Mouse (Mus musculus): ENCODE measurements around the gene Espnl. TPM values are rescaled to one million over a fixed set of nuclear protein-coding genes. Genes with fewer than 3 reads are reported as not detected.

The Espnl gene
- polyA plus RNA-seq, 1 experiment from 2014 or later: 0.03 TPM

GRCm38 (mm10) chr1:91304621-91305020 is 17.3 kb upstream of the Espnl start:
- no peaks in the 10 kb centered on the region for H3K4me1 ChIP-seq (replicated peaks; ENCODE audit: control insufficient read depth, insufficient read depth, low read length)
- no peak overlapping the region for H3K4me2 ChIP-seq (replicated peaks; ENCODE audit: low read depth, low read length)
- H3K27ac ChIP-seq (ENCODE audit: low read depth, low read length): no peak overlapping the region
- H3K27me3 ChIP-seq (ENCODE audit: control insufficient read depth, insufficient read depth, low read length): no peaks in the 10 kb centered on the region
- no peak for DNase-seq (ENCODE audit: low spot score)
- H3K9me3 ChIP-seq (ENCODE audit: control insufficient read depth, low read length): no peaks in the 10 kb centered on the region
- H3K36me3 ChIP-seq (ENCODE audit: control insufficient read depth, insufficient read depth, low read length): no peaks in the 10 kb centered on the region
- WGBS: 89% methylated on average over 4 of the region's 4 CpGs
- H3K9ac ChIP-seq (ENCODE audit: low read depth, low read length): no peak overlapping the region
- no peak for ATAC-seq (ENCODE audit: low FRiP score)
- no peak overlapping the region for H3K4me3 ChIP-seq (ENCODE audit: low read depth, low read length)

- Histone ChIP-seq H3K4me2 (replicated peaks; ENCODE audit: low read depth, low read length) (no peak overlapping the region), H3K27me3 (ENCODE audit: control insufficient read depth, insufficient read depth, low read length) (no peaks in the 10 kb centered on the region), H3K36me3 (ENCODE audit: control insufficient read depth, insufficient read depth, low read length) (no peaks in the 10 kb centered on the region), H3K4me1 (replicated peaks; ENCODE audit: control insufficient read depth, insufficient read depth, low read length) (no peaks in the 10 kb centered on the region), H3K9me3 (ENCODE audit: control insufficient read depth, low read length) (no peaks in the 10 kb centered on the region), H3K4me3 (ENCODE audit: low read depth, low read length) (no peak overlapping the region), H3K27ac (ENCODE audit: low read depth, low read length) (no peak overlapping the region), H3K9ac (ENCODE audit: low read depth, low read length) (no peak overlapping the region)
- WGBS: 91% methylated on average over 13 of the region's 13 CpGs
- no peak for ATAC-seq (ENCODE audit: low FRiP score)
- DNase-seq (ENCODE audit: low spot score): no peak
Observed at GRCm38 (mm10) chr1:91309366-91310085, 12.3 kb upstream of the Espnl start.

GRCm38 (mm10) chr1:91312273-91312672 is 9.6 kb upstream of the Espnl start:
- no peaks in the 10 kb centered on the region for H3K36me3 ChIP-seq (ENCODE audit: control insufficient read depth, insufficient read depth, low read length)
- H3K4me3 ChIP-seq (ENCODE audit: low read depth, low read length): no peak overlapping the region
- no peak overlapping the region for H3K27ac ChIP-seq (ENCODE audit: low read depth, low read length)
- no peaks in the 10 kb centered on the region for H3K4me1 ChIP-seq (replicated peaks; ENCODE audit: control insufficient read depth, insufficient read depth, low read length)
- no peak overlapping the region for H3K4me2 ChIP-seq (replicated peaks; ENCODE audit: low read depth, low read length)
- no peaks in the 10 kb centered on the region for H3K27me3 ChIP-seq (ENCODE audit: control insufficient read depth, insufficient read depth, low read length)
- H3K9ac ChIP-seq (ENCODE audit: low read depth, low read length): no peak overlapping the region
- ATAC-seq (ENCODE audit: low FRiP score) (no peak), DNase-seq (ENCODE audit: low spot score) (no peak)
- H3K9me3 ChIP-seq (ENCODE audit: control insufficient read depth, low read length): no peaks in the 10 kb centered on the region
- 93% methylated on average over 4 of the region's 4 CpGs for WGBS

- Histone ChIP-seq H3K9me3 (ENCODE audit: control insufficient read depth, low read length) (no peaks in the 10 kb centered on the region), H3K36me3 (ENCODE audit: control insufficient read depth, insufficient read depth, low read length) (no peaks in the 10 kb centered on the region), H3K9ac (ENCODE audit: low read depth, low read length) (no peak overlapping the region), H3K4me3 (ENCODE audit: low read depth, low read length) (no peak overlapping the region), H3K4me1 (replicated peaks; ENCODE audit: control insufficient read depth, insufficient read depth, low read length) (no peaks in the 10 kb centered on the region), H3K27me3 (ENCODE audit: control insufficient read depth, insufficient read depth, low read length) (no peaks in the 10 kb centered on the region), H3K27ac (ENCODE audit: low read depth, low read length) (no peak overlapping the region), H3K4me2 (replicated peaks; ENCODE audit: low read depth, low read length) (no peak overlapping the region)
- 44% methylated on average over 5 of the region's 5 CpGs for WGBS
- DNase-seq (ENCODE audit: low spot score) (peak; percentile 39), ATAC-seq (ENCODE audit: low FRiP score) (no peak)
Observed at GRCm38 (mm10) chr1:91313251-91313650, 8.6 kb upstream of the Espnl start.

GRCm38 (mm10) chr1:91317656-91318055 is 4.2 kb upstream of the Espnl start:
- 94% methylated on average over 6 of the region's 6 CpGs for WGBS
- Histone ChIP-seq H3K9me3 (ENCODE audit: control insufficient read depth, low read length) (no peaks in the 10 kb centered on the region), H3K4me1 (replicated peaks; ENCODE audit: control insufficient read depth, insufficient read depth, low read length) (no peaks in the 10 kb centered on the region), H3K4me3 (ENCODE audit: low read depth, low read length) (no peak overlapping the region), H3K36me3 (ENCODE audit: control insufficient read depth, insufficient read depth, low read length) (no peaks in the 10 kb centered on the region), H3K27me3 (ENCODE audit: control insufficient read depth, insufficient read depth, low read length) (no peaks in the 10 kb centered on the region), H3K9ac (ENCODE audit: low read depth, low read length) (no peak overlapping the region), H3K4me2 (replicated peaks; ENCODE audit: low read depth, low read length) (no peak overlapping the region), H3K27ac (ENCODE audit: low read depth, low read length) (no peak overlapping the region)
- ATAC-seq (ENCODE audit: low FRiP score) (no peak), DNase-seq (ENCODE audit: low spot score) (no peak)

GRCm38 (mm10) chr1:91324646-91325045 is 2.8 kb downstream of the Espnl start:
- DNase-seq (ENCODE audit: low spot score) (no peak), ATAC-seq (ENCODE audit: low FRiP score) (no peak)

GRCm38 (mm10) chr1:91325488-91326042 is 3.7 kb downstream of the Espnl start:
- Histone ChIP-seq H3K9ac (ENCODE audit: low read depth, low read length) (no peak overlapping the region), H3K27ac (ENCODE audit: low read depth, low read length) (no peak overlapping the region), H3K27me3 (ENCODE audit: control insufficient read depth, insufficient read depth, low read length) (no peaks in the 10 kb centered on the region), H3K4me1 (replicated peaks; ENCODE audit: control insufficient read depth, insufficient read depth, low read length) (no peaks in the 10 kb centered on the region), H3K4me2 (replicated peaks; ENCODE audit: low read depth, low read length) (no peak overlapping the region), H3K36me3 (ENCODE audit: control insufficient read depth, insufficient read depth, low read length) (no peaks in the 10 kb centered on the region), H3K9me3 (ENCODE audit: control insufficient read depth, low read length) (no peaks in the 10 kb centered on the region), H3K4me3 (ENCODE audit: low read depth, low read length) (no peak overlapping the region)
- WGBS: 79% methylated on average over 4 of the region's 4 CpGs
- ATAC-seq (ENCODE audit: low FRiP score): no peak
- no peak for DNase-seq (ENCODE audit: low spot score)

More at GRCm38 (mm10) chr1:91324646-91325045, 2.8 kb downstream of the Espnl start:
- no peaks in the 10 kb centered on the region for H3K4me1 ChIP-seq (replicated peaks; ENCODE audit: control insufficient read depth, insufficient read depth, low read length)
- 77% methylated on average over 2 of the region's 2 CpGs for WGBS
- no peak overlapping the region for H3K4me3 ChIP-seq (ENCODE audit: low read depth, low read length)
- no peaks in the 10 kb centered on the region for H3K9me3 ChIP-seq (ENCODE audit: control insufficient read depth, low read length)
- no peak overlapping the region for H3K4me2 ChIP-seq (replicated peaks; ENCODE audit: low read depth, low read length)
- H3K27ac ChIP-seq (ENCODE audit: low read depth, low read length): no peak overlapping the region
- H3K36me3 ChIP-seq (ENCODE audit: control insufficient read depth, insufficient read depth, low read length): no peaks in the 10 kb centered on the region
- H3K27me3 ChIP-seq (ENCODE audit: control insufficient read depth, insufficient read depth, low read length): no peaks in the 10 kb centered on the region
- H3K9ac ChIP-seq (ENCODE audit: low read depth, low read length): no peak overlapping the region

GRCm38 (mm10) chr1:91332102-91332501 is 10.2 kb downstream of the Espnl start:
- H3K27me3 ChIP-seq (ENCODE audit: control insufficient read depth, insufficient read depth, low read length): no peaks in the 10 kb centered on the region
- no peaks in the 10 kb centered on the region for H3K9me3 ChIP-seq (ENCODE audit: control insufficient read depth, low read length)
- no peak overlapping the region for H3K4me2 ChIP-seq (replicated peaks; ENCODE audit: low read depth, low read length)
- no peak overlapping the region for H3K4me3 ChIP-seq (ENCODE audit: low read depth, low read length)
- H3K36me3 ChIP-seq (ENCODE audit: control insufficient read depth, insufficient read depth, low read length): no peaks in the 10 kb centered on the region
- H3K4me1 ChIP-seq (replicated peaks; ENCODE audit: control insufficient read depth, insufficient read depth, low read length): no peaks in the 10 kb centered on the region
- H3K9ac ChIP-seq (ENCODE audit: low read depth, low read length): no peak overlapping the region
- WGBS: 58% methylated on average over 4 of the region's 4 CpGs
- ATAC-seq (ENCODE audit: low FRiP score): no peak
- no peak overlapping the region for H3K27ac ChIP-seq (ENCODE audit: low read depth, low read length)
- no peak for DNase-seq (ENCODE audit: low spot score)

- Histone ChIP-seq H3K9me3 (ENCODE audit: control insufficient read depth, low read length) (no peaks in the 10 kb centered on the region), H3K27ac (ENCODE audit: low read depth, low read length) (no peak overlapping the region), H3K27me3 (ENCODE audit: control insufficient read depth, insufficient read depth, low read length) (no peaks in the 10 kb centered on the region), H3K36me3 (ENCODE audit: control insufficient read depth, insufficient read depth, low read length) (no peaks in the 10 kb centered on the region), H3K9ac (ENCODE audit: low read depth, low read length) (no peak overlapping the region), H3K4me1 (replicated peaks; ENCODE audit: control insufficient read depth, insufficient read depth, low read length) (no peaks in the 10 kb centered on the region), H3K4me3 (ENCODE audit: low read depth, low read length) (no peak overlapping the region), H3K4me2 (replicated peaks; ENCODE audit: low read depth, low read length) (no peak overlapping the region)
- DNase-seq (ENCODE audit: low spot score) (no peak), ATAC-seq (ENCODE audit: low FRiP score) (no peak)
Observed at GRCm38 (mm10) chr1:91333582-91333981, 11.7 kb downstream of the Espnl start.
